Mouse (Mus musculus) heart, postnatal 0 days (tissue): ENCODE results near the gene Cdk14. TPM values are rescaled to one million over a fixed set of nuclear protein-coding genes. Genes with fewer than 3 reads are reported as not detected.

Experiments used
- ATAC-seq: fragments of 200-750 bp; cut with Nextera tagmentation; 2 replicates; pipeline ENCODE4 v1.8.0; 2017; ENCODE audit warnings: low read depth, moderate number of reproducible peaks, moderate library complexity; ENCODE audit not compliant: insufficient read depth
- DNase-seq: peaks from one replicate; pipeline ENCODE4 v3.0.0-alpha.2; 2016; ENCODE audit warnings: low spot score
- H3K27ac ChIP-seq: fragments of 300-500 bp; sonication (generic); 2 replicates; pipeline ENCODE4 v1.5.1; 2014; ENCODE audit warnings: low read depth, mild to moderate bottlenecking
- H3K27me3 ChIP-seq: fragments of 300-500 bp; sonication (generic); 2 replicates; pipeline ENCODE4 v1.6.1; 2014; ENCODE audit warnings: low read length, mixed read lengths; ENCODE audit not compliant: control insufficient read depth, insufficient read depth
- H3K36me3 ChIP-seq: fragments of 300-500 bp; sonication (generic); replicated peaks from 2 replicates; pipeline ENCODE4 v1.6.1; 2014; ENCODE audit warnings: low read length, mixed read lengths; ENCODE audit not compliant: control insufficient read depth, insufficient read depth
- H3K4me1 ChIP-seq: fragments of 300-500 bp; sonication (generic); 2 replicates; pipeline ENCODE4 v1.6.1; 2014; ENCODE audit warnings: antibody characterized with exemption; ENCODE audit not compliant: control insufficient read depth, insufficient read depth
- H3K4me2 ChIP-seq: fragments of 300-500 bp; sonication (generic); 2 replicates; pipeline ENCODE4 v1.6.1; 2014; ENCODE audit warnings: low read depth, mild to moderate bottlenecking, low read length, moderate library complexity
- H3K4me3 ChIP-seq: fragments of 300-500 bp; sonication (generic); 2 replicates; pipeline ENCODE4 v1.5.1; 2014; ENCODE audit warnings: low read depth, low read length
- H3K9ac ChIP-seq: fragments of 300-500 bp; sonication (generic); replicated peaks from 2 replicates; pipeline ENCODE4 v1.6.1; 2014; ENCODE audit warnings: low read depth, low read length, mixed read lengths
- H3K9me3 ChIP-seq: fragments of 300-500 bp; sonication (generic); replicated peaks from 2 replicates; pipeline ENCODE4 v1.6.1; 2016; ENCODE audit warnings: low read length; ENCODE audit not compliant: control insufficient read depth
- CTCF ChIP-seq: IDR thresholded peaks from 2 replicates; pipeline ENCODE4 v1.5.1; 2016; ENCODE audit warnings: antibody characterized with exemption, control low read depth, low read depth
- EP300 ChIP-seq: IDR thresholded peaks from 2 replicates; pipeline ENCODE4 v1.6.1; 2016; ENCODE audit warnings: antibody characterized with exemption, low read depth
- WGBS: fragments of 180-500 bp; shearing (Covaris S2); extraction: QIAGEN DNeasy Blood & Tissue Kit; methylation state at CpG from one replicate; pipeline ENCODE4 v1.1.7; 2014; 5-methylcytosine and 5-hydroxymethylcytosine counted together
- polyA plus RNA-seq: library from polyadenylated mRNA; unstranded; fragments of >200 nt; fragmentation: Nextera tagmentation; extraction: Ambion mirVana; gene quantifications from 2 replicates; pipeline ENCODE4 v1.2.1, GENCODE M21; 2015
- total RNA-seq: library from RNA; depleted of rRNA; stranded (reverse); fragments of >200 nt; gene quantifications from 2 replicates; pipeline ENCODE4 v1.2.3, GENCODE M21; 2014; ENCODE audit warnings: low replicate concordance

Gene Cdk14
- total and polyA plus RNA-seq, 2 experiments from 2014 or later: 5.8 to 17.5 TPM

DNA sequence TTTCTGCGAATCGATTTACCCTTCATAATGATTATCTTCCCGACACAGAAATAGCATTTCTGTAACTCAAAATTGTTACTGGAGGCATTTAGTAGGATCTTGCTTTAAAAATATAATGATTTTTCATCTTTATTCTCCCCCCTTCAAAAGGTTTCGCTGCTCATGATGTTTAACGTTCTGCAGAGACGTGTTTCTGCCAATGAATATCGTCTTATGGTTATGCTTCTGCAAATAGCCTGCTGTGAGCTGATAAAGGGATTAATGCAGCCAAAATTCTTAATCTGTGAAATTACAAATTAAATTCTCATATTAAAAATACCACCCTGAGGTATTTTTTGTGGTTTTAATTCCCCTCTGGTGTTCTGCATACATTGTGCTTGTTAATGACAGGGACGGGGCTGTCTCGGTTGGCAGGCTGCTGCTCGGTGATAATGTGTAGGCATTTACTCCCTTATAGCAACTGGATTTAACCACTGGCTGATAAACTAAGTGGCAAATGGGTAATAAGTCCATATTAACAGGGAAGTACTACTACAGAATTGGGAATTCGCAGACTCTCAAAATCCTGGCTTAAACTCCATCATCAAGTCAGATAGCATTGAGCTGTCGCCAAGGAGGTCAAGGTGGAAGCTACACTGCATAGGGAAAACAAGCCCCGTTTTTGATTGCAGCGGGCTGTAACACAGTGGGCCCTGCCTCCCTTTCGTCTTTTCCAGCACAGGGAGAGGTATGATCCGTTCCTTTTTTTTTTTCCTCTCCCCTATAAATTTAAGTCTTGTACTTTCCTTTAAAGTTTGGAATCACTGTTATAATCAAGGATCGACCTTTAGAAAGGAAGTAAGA is 528.0 kb downstream of the Cdk14 start:
- WGBS: 79% methylated on average over 17 of the region's 17 CpGs
- no peak for ATAC-seq
- Histone ChIP-seq H3K4me1 (no peaks in the 10 kb centered on the region), H3K27ac (no peak overlapping the region), H3K36me3 (no peaks in the 10 kb centered on the region), H3K4me3 (no peak overlapping the region), H3K9ac (no peak overlapping the region), H3K9me3 (no peaks in the 10 kb centered on the region), H3K27me3 (no peaks in the 10 kb centered on the region), H3K4me2 (no peak overlapping the region)
- DNase-seq: no peak
- no peak for TF ChIP-seq EP300
- TF ChIP-seq CTCF: no peak

DNA sequence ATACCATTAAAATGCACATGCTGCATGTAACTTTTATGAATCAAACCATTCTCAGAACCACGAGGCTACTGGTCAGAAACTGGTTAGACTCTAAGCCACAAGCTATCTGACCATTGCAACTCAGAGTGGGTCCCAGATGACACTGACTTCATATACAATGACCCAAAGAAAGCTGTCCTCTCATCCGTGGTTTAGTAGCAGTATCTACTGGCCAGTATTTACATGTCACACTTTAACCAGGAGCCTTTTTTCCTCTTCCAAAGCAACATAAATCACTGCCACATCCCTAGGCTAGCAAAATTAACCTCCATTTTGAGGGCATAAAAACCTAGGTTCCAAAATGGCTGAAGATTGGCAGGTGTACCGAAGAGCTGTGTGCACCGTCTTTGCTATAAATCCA is 533.0 kb downstream of the Cdk14 start:
- 89% methylated on average over 4 of the region's 4 CpGs for WGBS
- no peak overlapping the region for H3K4me2 ChIP-seq
- no peaks in the 10 kb centered on the region for H3K27me3 ChIP-seq
- no peaks in the 10 kb centered on the region for H3K4me1 ChIP-seq
- no peaks in the 10 kb centered on the region for H3K9me3 ChIP-seq
- no peak overlapping the region for H3K27ac ChIP-seq
- H3K4me3 ChIP-seq: no peak overlapping the region
- TF ChIP-seq EP300 (no peak), CTCF (no peak)
- ATAC-seq (no peak), DNase-seq (no peak)
- H3K36me3 ChIP-seq: no peaks in the 10 kb centered on the region
- no peak overlapping the region for H3K9ac ChIP-seq

DNA sequence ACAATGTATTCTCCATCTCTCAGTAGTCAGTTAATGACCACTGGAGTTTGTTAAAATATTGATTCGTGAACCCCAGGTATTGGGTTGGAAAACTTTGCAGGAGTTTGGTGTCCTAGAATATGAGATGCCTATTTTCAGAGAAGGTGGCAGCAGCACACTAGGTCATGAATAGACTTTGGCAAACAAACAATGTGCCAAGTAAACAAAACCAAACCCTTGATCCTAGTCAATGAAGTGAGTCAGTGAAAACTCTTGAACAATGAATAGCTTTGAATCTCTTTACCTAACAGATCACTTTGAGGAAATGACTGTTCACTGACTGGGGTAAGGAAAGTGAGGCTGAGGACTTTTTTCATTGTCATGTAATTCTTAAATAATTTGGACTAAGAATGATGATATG is 537.3 kb downstream of the Cdk14 start:
- Histone ChIP-seq H3K4me1 (no peaks in the 10 kb centered on the region), H3K4me2 (no peak overlapping the region), H3K9me3 (0 out of 2 replicates have a peak, but pooled peaks cover 6% of the 10 kb centered on the region), H3K36me3 (no peaks in the 10 kb centered on the region), H3K27ac (no peak overlapping the region), H3K27me3 (no peaks in the 10 kb centered on the region), H3K4me3 (no peak overlapping the region), H3K9ac (no peak overlapping the region)
- ATAC-seq (no peak), DNase-seq (no peak)
- TF ChIP-seq CTCF: no peak
- TF ChIP-seq EP300: no peak
- 82% methylated on average over 1 of the region's 1 CpGs for WGBS

DNA sequence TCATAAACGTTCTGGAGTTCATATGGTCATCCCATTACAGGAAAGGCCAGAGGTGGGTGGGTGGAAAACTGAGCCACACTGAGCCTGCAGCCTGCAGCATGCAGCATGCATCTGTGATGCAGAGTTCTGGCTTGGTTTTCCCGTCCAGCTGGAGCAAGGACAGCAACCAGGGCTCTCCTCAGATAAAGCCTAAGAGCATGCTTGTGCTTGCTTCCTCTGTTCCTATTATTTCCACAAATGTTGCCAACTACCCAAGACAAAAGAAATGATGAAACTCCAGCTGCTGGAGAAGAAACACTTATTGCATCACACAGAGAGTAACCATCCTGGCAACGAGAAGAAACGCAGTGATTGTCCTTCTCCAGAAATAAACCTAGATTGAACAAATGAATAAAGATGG is 539.8 kb downstream of the Cdk14 start:
- no peak overlapping the region for H3K9ac ChIP-seq
- DNase-seq: peak; percentile 12

DNA sequence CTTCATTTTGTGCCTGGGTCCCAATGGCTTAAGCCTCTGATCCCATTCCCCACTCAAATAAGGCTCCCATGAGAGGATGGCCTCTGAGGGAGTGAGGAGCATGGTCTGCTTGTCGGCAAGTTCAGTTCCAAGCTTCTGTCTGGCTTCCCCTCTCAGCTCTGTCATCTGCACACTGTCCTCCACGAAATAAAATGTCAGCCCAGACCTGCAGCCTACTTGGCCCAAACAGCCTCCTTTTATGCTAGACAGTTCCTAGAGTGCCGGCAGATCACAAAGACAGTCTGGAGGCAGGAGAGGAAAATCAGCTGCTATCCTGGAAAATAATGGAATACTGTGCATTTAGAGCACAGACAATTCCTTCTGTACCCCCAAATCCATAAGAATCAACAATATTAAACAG is 541.2 kb downstream of the Cdk14 start:
- no peak for TF ChIP-seq CTCF
- DNase-seq: no peak
- WGBS: 37% methylated on average over 3 of the region's 3 CpGs
- H3K36me3 ChIP-seq: no peaks in the 10 kb centered on the region
- H3K4me1 ChIP-seq: no peaks in the 10 kb centered on the region
- 0 out of 2 replicates have a peak, but pooled peaks cover 6% of the 10 kb centered on the region for H3K9me3 ChIP-seq
- H3K9ac ChIP-seq: no peak overlapping the region
- H3K27me3 ChIP-seq: no peaks in the 10 kb centered on the region
- H3K4me3 ChIP-seq: no peak overlapping the region
- H3K27ac ChIP-seq: no peak overlapping the region
- no peak for ATAC-seq
- no peak overlapping the region for H3K4me2 ChIP-seq

More for the DNA sequence above, 539.8 kb downstream of the Cdk14 start:
- 0 out of 2 replicates have a peak, but pooled peaks cover 6% of the 10 kb centered on the region for H3K9me3 ChIP-seq
- no peak overlapping the region for H3K4me3 ChIP-seq
- no peaks in the 10 kb centered on the region for H3K4me1 ChIP-seq
- 54% methylated on average over 4 of the region's 4 CpGs for WGBS
- no peak overlapping the region for H3K27ac ChIP-seq
- H3K4me2 ChIP-seq: no peak overlapping the region
- TF ChIP-seq EP300 (no peak), CTCF (no peak)
- no peaks in the 10 kb centered on the region for H3K36me3 ChIP-seq
- H3K27me3 ChIP-seq: no peaks in the 10 kb centered on the region
- no peak for ATAC-seq

DNA sequence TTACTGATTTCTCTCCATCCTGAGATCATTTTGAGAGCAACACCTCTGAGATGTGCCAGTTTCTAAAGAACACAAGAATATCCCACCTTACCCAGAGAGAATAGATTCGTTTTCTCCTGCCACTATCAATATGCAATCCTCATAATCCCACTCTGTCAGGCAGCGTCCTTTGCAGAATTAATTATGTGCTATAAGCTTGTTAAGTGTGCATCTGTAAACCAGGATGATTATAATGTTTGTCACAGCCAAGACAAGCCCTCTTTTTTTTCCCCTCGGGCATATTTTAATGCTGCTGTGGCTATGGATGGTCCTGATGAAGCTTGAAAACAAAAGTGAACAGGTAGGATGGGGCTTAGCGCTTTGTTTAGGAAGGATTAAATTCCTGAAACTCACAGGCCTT is 542.5 kb downstream of the Cdk14 start:
- Histone ChIP-seq H3K4me2 (no peak overlapping the region), H3K9me3 (0 out of 2 replicates have a peak, but pooled peaks cover 6% of the 10 kb centered on the region), H3K4me1 (no peaks in the 10 kb centered on the region), H3K27ac (no peak overlapping the region), H3K4me3 (no peak overlapping the region), H3K36me3 (no peaks in the 10 kb centered on the region), H3K27me3 (no peaks in the 10 kb centered on the region), H3K9ac (no peak overlapping the region)
- DNase-seq: no peak
- 78% methylated on average over 4 of the region's 4 CpGs for WGBS
- ATAC-seq: no peak
- TF ChIP-seq EP300: no peak
- TF ChIP-seq CTCF: no peak
